Comparison of ENCODE assay signal across 8 mouse cellular contexts in the genomic region with DNA sequence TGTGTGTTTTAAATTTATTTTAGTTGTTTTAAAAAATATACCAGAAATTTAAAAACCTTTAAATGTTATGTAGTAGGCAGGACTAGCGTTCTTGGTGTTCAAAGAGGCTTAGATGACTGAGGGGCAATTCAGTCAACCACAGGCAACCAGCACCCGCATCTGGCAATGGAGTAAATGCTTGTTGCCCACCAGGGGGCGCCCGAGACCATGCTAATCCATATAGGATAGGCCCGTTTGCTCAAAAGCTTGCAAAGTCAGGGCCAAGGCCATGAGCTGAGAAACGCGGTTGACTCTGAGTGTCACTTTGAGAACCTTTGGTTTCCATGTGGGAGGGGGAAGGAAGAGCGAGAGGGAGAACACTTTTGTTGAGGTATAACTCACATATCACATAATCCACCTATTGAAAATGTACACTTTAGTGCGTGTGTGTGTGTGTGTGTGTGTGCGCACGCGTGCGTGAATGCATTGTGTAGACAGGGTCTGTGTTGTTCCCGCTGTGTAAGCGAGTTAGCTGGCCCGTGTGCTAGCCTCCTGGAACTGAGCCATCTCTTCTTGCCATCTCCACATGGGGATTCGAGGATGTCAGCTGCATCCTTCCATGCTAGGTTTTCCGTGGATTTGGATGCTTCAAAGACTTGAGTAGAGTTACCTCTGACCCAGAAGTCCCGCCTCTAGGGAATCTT. TPM values are rescaled to one million over a fixed set of nuclear protein-coding genes. Genes with fewer than 3 reads are reported as not detected.
DNase-seq lines count a peak whose midpoint lies in the region; ATAC-seq and TF ChIP-seq lines count a peak whose summit lies in the region.

No protein-coding gene starts in this region.

- ATAC-seq in common myeloid progenitor, adult 5-6 weeks (replicated peaks; ENCODE audit: low read depth, poor library complexity, severe bottlenecking), result peak; percentile 96
- ATAC-seq in intestine, embryonic 14.5 days (replicated peaks; ENCODE audit: low FRiP score, low TSS enrichment, low read depth), result peak; percentile 83

- no peak overlapping the region for H3K4me2 ChIP-seq in intestine, embryonic 14.5 days (ENCODE audit: low read length)

- H3K9ac ChIP-seq in intestine, embryonic 14.5 days (ENCODE audit: low read length), result no peak overlapping the region

- no peak overlapping the region for H3K27ac ChIP-seq in gastrocnemius, adult 2 months
- no peak overlapping the region for H3K27ac ChIP-seq in intestine, embryonic 14.5 days (ENCODE audit: low read depth)
- H3K27ac ChIP-seq in midbrain, embryonic 10.5 days (replicated peaks), result no peak overlapping the region

- intact Hi-C loops in gastrocnemius, adult 2 months (cut with DNase I), result loop anchor here (1.0 to 10.0 kb wide), 4 partner anchors 55 to 288 kb away; no protein-coding TSS in a partner anchor
- intact Hi-C loops in left cerebral cortex, postnatal 14 days (cut with DNase I), result loop anchor here (1.0 to 5.0 kb wide), 2 partner anchors 151 to 290 kb away; no protein-coding TSS in a partner anchor

- H3K9me3 ChIP-seq in intestine, embryonic 14.5 days (ENCODE audit: control insufficient read depth, low read length), result no peaks in the 10 kb centered on the region
- H3K9me3 ChIP-seq in midbrain, embryonic 10.5 days (replicated peaks), result no peaks in the 10 kb centered on the region

- peak; percentile 95 for DNase-seq in adipocyte (ENCODE audit: low spot score)
- peak; percentile 94 for DNase-seq in gastrocnemius, adult 2 months
- DNase-seq in intestine, embryonic 14.5 days (ENCODE audit: low spot score), result peak; percentile 97
- peak; percentile 85 to 95 for DNase-seq in left cerebral cortex, postnatal 14 days (ENCODE audit: low spot score in 2 of 2)
- peak; percentile 93 for DNase-seq in midbrain, embryonic 10.5 days (ENCODE audit: low spot score)
- DNase-seq in right cerebral cortex, postnatal 36 days (ENCODE audit: low spot score in 2 of 2), result peak; percentile 57 to 58
- DNase-seq in urinary bladder, postnatal 36 days (ENCODE audit: low spot score in 2 of 2), result peak; percentile 80 to 89

- H3K27me3 ChIP-seq in intestine, embryonic 14.5 days (replicated peaks; ENCODE audit: control insufficient read depth, insufficient read depth, low read length), result 0 out of 2 replicates have a peak, but pooled peaks cover 6% of the 10 kb centered on the region
- H3K27me3 ChIP-seq in midbrain, embryonic 10.5 days (ENCODE audit: low read depth, poor library complexity, severe bottlenecking), result peaks cover 82% of the 10 kb centered on the region

- H3K4me1 ChIP-seq in intestine, embryonic 14.5 days (replicated peaks; ENCODE audit: control insufficient read depth, insufficient read depth, low read length), result no peaks in the 10 kb centered on the region
- peaks cover 19% of the 10 kb centered on the region for H3K4me1 ChIP-seq in midbrain, embryonic 10.5 days

- H3K4me3 ChIP-seq in gastrocnemius, adult 2 months, result no peak overlapping the region
- no peak overlapping the region for H3K4me3 ChIP-seq in intestine, embryonic 14.5 days (ENCODE audit: low read depth, low read length)
- H3K4me3 ChIP-seq in midbrain, embryonic 10.5 days, result no peak overlapping the region

- WGBS in intestine, embryonic 14.5 days, result 50% methylated on average over 19 of the region's 19 CpGs
- 54% methylated on average over 19 of the region's 19 CpGs for WGBS in midbrain, embryonic 10.5 days

- peak; percentile 91 for TF ChIP-seq CTCF in gastrocnemius, adult 2 months (IDR thresholded peaks at IDR 0.05)

- H3K36me3 ChIP-seq in intestine, embryonic 14.5 days (ENCODE audit: control insufficient read depth, insufficient read depth, low read length), result no peaks in the 10 kb centered on the region
- no peaks in the 10 kb centered on the region for H3K36me3 ChIP-seq in midbrain, embryonic 10.5 days

RNA-seq across cellular contexts. Expression of a gene that starts 32.8 kb away (rescaled TPM):
- 5.0 and 6.7 TPM in 2 replicates for total RNA-seq in common myeloid progenitor, adult 5-6 weeks (2017)
- 10 to 100 TPM; 11.3 to 11.7 TPM for total RNA-seq in gastrocnemius, adult 2 months (2021)
- polyA plus RNA-seq in intestine, embryonic 14.5 days (2014; fragmentation: Nextera tagmentation; extraction: Ambion mirVana), result 11.6 and 12.8 TPM in 2 replicates
- 10 to 100 TPM; 33.6 to 38.2 TPM for total RNA-seq in left cerebral cortex, postnatal 14 days (2021)
- polyA plus RNA-seq in midbrain, embryonic 10.5 days (2016; fragmentation: Nextera tagmentation; extraction: Ambion mirVana), result 16.3 and 18.0 TPM in 2 replicates
